Mouse (Mus musculus): Measurements from ENCODE around the gene Brdt. TPM values are rescaled to one million over a fixed set of nuclear protein-coding genes. Genes with fewer than 3 reads are reported as not detected.

Gene Brdt
- polyA plus RNA-seq, 1 experiment from 2014 or later, result 1.5 TPM

- Histone ChIP-seq H3K4me1 (ENCODE audit: insufficient read depth, low read length) (no peaks in the 10 kb centered on the region), H3K27me3 (ENCODE audit: insufficient read depth, low read length) (no peaks in the 10 kb centered on the region), H3K9me3 (ENCODE audit: low read length) (peaks cover 3% of the 10 kb centered on the region), H3K4me2 (replicated peaks; ENCODE audit: low read depth, low read length) (no peak overlapping the region), H3K4me3 (ENCODE audit: low read length) (no peak overlapping the region), H3K36me3 (ENCODE audit: insufficient read depth, low read length) (no peaks in the 10 kb centered on the region), H3K27ac (ENCODE audit: low read length) (no peak overlapping the region), H3K9ac (replicated peaks; ENCODE audit: low read length) (no peak overlapping the region)
- no peak for ATAC-seq (ENCODE audit: low FRiP score, low TSS enrichment)
- WGBS, result 8% methylated on average over 1 of the region's 1 CpGs
Measured at GRCm38 (mm10) chr5:107320703-107321102, 10.3 kb upstream of the Brdt start.

DNA sequence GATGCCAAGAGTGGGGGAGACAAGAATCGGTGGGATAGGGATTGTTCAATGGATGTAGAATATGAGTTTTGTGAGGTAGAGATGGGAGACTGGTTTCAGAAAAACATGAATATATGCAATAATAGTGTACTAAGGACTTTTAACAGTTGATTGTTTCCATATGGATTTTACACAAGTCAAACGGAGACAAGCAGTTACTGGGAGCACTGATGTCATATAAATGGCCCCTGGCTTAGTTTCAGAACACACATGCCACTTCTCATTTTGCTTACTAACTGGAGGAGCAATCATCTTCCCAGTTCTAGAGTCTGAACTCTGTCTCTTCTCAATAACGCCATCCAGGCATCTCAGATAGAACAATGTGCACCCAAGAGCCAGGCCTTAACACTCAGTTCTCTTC is 9.4 kb downstream of the Brdt start:
- Histone ChIP-seq H3K36me3 (ENCODE audit: insufficient read depth, low read length) (no peaks in the 10 kb centered on the region), H3K27me3 (ENCODE audit: insufficient read depth, low read length) (no peaks in the 10 kb centered on the region), H3K27ac (ENCODE audit: low read length) (no peak overlapping the region), H3K4me1 (ENCODE audit: insufficient read depth, low read length) (no peaks in the 10 kb centered on the region), H3K9ac (replicated peaks; ENCODE audit: low read length) (no peak overlapping the region), H3K4me2 (replicated peaks; ENCODE audit: low read depth, low read length) (no peak overlapping the region), H3K9me3 (ENCODE audit: low read length) (no peaks in the 10 kb centered on the region), H3K4me3 (ENCODE audit: low read length) (no peak overlapping the region)
- no peak for ATAC-seq (ENCODE audit: low FRiP score, low TSS enrichment)
- 73% methylated on average over 3 of the region's 3 CpGs for WGBS

- no peaks in the 10 kb centered on the region for H3K4me1 ChIP-seq (ENCODE audit: insufficient read depth, low read length)
- H3K27me3 ChIP-seq (ENCODE audit: insufficient read depth, low read length), result no peaks in the 10 kb centered on the region
- no peaks in the 10 kb centered on the region for H3K36me3 ChIP-seq (ENCODE audit: insufficient read depth, low read length)
- WGBS, result 93% methylated on average over 6 of the region's 6 CpGs
- H3K9ac ChIP-seq (replicated peaks; ENCODE audit: low read length), result no peak overlapping the region
- no peak overlapping the region for H3K4me2 ChIP-seq (replicated peaks; ENCODE audit: low read depth, low read length)
- no peak for ATAC-seq (ENCODE audit: low FRiP score, low TSS enrichment)
- no peak overlapping the region for H3K27ac ChIP-seq (ENCODE audit: low read length)
- H3K9me3 ChIP-seq (ENCODE audit: low read length), result no peaks in the 10 kb centered on the region
- no peak overlapping the region for H3K4me3 ChIP-seq (ENCODE audit: low read length)
Measured at GRCm38 (mm10) chr5:107342891-107343290, 11.9 kb downstream of the Brdt start.

- Histone ChIP-seq H3K9ac (replicated peaks; ENCODE audit: low read length) (no peak overlapping the region), H3K27ac (ENCODE audit: low read length) (no peak overlapping the region), H3K36me3 (ENCODE audit: insufficient read depth, low read length) (no peaks in the 10 kb centered on the region), H3K4me2 (replicated peaks; ENCODE audit: low read depth, low read length) (no peak overlapping the region), H3K27me3 (ENCODE audit: insufficient read depth, low read length) (no peaks in the 10 kb centered on the region), H3K4me3 (ENCODE audit: low read length) (no peak overlapping the region), H3K9me3 (ENCODE audit: low read length) (no peaks in the 10 kb centered on the region), H3K4me1 (ENCODE audit: insufficient read depth, low read length) (no peaks in the 10 kb centered on the region)
- no peak for ATAC-seq (ENCODE audit: low FRiP score, low TSS enrichment)
- WGBS, result 50% methylated on average over 1 of the region's 1 CpGs
Measured at GRCm38 (mm10) chr5:107346214-107346613, 15.3 kb downstream of the Brdt start.

GRCm38 (mm10) chr5:107352566-107352965 is 21.6 kb downstream of the Brdt start:
- H3K4me3 ChIP-seq (ENCODE audit: low read length), result no peak overlapping the region
- no peaks in the 10 kb centered on the region for H3K9me3 ChIP-seq (ENCODE audit: low read length)
- no peaks in the 10 kb centered on the region for H3K27me3 ChIP-seq (ENCODE audit: insufficient read depth, low read length)
- no peak overlapping the region for H3K4me2 ChIP-seq (replicated peaks; ENCODE audit: low read depth, low read length)
- no peaks in the 10 kb centered on the region for H3K4me1 ChIP-seq (ENCODE audit: insufficient read depth, low read length)
- no peak for ATAC-seq (ENCODE audit: low FRiP score, low TSS enrichment)
- no peak overlapping the region for H3K9ac ChIP-seq (replicated peaks; ENCODE audit: low read length)
- H3K36me3 ChIP-seq (ENCODE audit: insufficient read depth, low read length), result no peaks in the 10 kb centered on the region
- no peak overlapping the region for H3K27ac ChIP-seq (ENCODE audit: low read length)
- 90% methylated on average over 1 of the region's 1 CpGs for WGBS

GRCm38 (mm10) chr5:107353981-107354380 is 23.0 kb downstream of the Brdt start:
- 39% methylated on average over 3 of the region's 3 CpGs for WGBS

DNA sequence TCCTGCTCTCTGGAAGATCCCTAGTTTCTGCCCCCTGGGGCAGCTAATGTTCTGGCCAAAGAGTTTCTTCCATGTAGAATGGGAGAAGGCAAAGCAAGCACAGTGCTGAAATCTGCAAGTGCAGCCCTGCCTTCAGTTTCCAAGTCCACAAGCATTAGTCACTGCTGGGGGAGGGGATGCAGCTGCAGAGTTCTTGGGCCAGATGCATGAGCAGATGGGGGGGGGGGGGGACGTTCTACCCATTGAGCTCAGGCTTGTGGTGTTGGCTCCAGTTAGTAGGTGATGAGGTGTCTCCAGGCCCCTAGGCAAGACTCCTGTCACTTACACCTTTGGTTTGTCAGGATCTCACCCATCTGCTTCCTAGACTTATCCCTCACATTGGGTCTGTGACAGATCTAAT is 24.8 kb downstream of the Brdt start:
- Histone ChIP-seq H3K27me3 (ENCODE audit: insufficient read depth, low read length) (no peaks in the 10 kb centered on the region), H3K9ac (replicated peaks; ENCODE audit: low read length) (no peak overlapping the region), H3K27ac (ENCODE audit: low read length) (no peak overlapping the region), H3K4me2 (replicated peaks; ENCODE audit: low read depth, low read length) (no peak overlapping the region), H3K4me1 (ENCODE audit: insufficient read depth, low read length) (peaks cover 4% of the 10 kb centered on the region), H3K9me3 (ENCODE audit: low read length) (no peaks in the 10 kb centered on the region), H3K4me3 (ENCODE audit: low read length) (no peak overlapping the region), H3K36me3 (ENCODE audit: insufficient read depth, low read length) (no peaks in the 10 kb centered on the region)
- no peak for ATAC-seq (ENCODE audit: low FRiP score, low TSS enrichment)
- WGBS, result 20% methylated on average over 1 of the region's 1 CpGs

More at GRCm38 (mm10) chr5:107353981-107354380, 23.0 kb downstream of the Brdt start:
- Histone ChIP-seq H3K27ac (ENCODE audit: low read length) (no peak overlapping the region), H3K4me3 (ENCODE audit: low read length) (no peak overlapping the region), H3K27me3 (ENCODE audit: insufficient read depth, low read length) (no peaks in the 10 kb centered on the region), H3K9me3 (ENCODE audit: low read length) (no peaks in the 10 kb centered on the region), H3K36me3 (ENCODE audit: insufficient read depth, low read length) (no peaks in the 10 kb centered on the region), H3K4me2 (replicated peaks; ENCODE audit: low read depth, low read length) (no peak overlapping the region), H3K4me1 (ENCODE audit: insufficient read depth, low read length) (no peaks in the 10 kb centered on the region), H3K9ac (replicated peaks; ENCODE audit: low read length) (no peak overlapping the region)
- ATAC-seq (ENCODE audit: low FRiP score, low TSS enrichment), result no peak

DNA sequence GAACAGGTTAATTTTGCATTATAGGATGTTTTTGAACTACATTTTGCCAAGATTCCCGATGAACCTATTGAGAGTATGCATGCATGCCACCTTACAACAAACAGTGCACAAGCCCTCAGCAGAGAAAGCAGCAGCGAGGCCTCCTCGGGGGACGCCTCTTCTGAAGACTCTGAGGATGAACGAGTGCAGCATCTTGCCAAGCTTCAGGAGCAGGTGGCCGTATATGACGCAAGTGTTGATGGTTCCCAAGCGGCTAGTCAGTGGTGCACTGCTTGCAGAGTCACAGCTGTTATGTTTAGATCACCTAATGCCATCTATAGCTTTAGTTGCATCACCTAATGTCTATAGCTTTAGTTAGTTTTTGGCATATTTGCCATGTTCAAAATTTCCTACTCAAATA is 26.8 kb downstream of the Brdt start:
- Histone ChIP-seq H3K36me3 (ENCODE audit: insufficient read depth, low read length) (no peaks in the 10 kb centered on the region), H3K9me3 (ENCODE audit: low read length) (no peaks in the 10 kb centered on the region), H3K27ac (ENCODE audit: low read length) (no peak overlapping the region), H3K4me1 (ENCODE audit: insufficient read depth, low read length) (peaks cover 4% of the 10 kb centered on the region), H3K9ac (replicated peaks; ENCODE audit: low read length) (no peak overlapping the region), H3K27me3 (ENCODE audit: insufficient read depth, low read length) (no peaks in the 10 kb centered on the region), H3K4me3 (ENCODE audit: low read length) (no peak overlapping the region), H3K4me2 (replicated peaks; ENCODE audit: low read depth, low read length) (no peak overlapping the region)
- WGBS, result 87% methylated on average over 8 of the region's 8 CpGs
- ATAC-seq (ENCODE audit: low FRiP score, low TSS enrichment), result no peak

DNA sequence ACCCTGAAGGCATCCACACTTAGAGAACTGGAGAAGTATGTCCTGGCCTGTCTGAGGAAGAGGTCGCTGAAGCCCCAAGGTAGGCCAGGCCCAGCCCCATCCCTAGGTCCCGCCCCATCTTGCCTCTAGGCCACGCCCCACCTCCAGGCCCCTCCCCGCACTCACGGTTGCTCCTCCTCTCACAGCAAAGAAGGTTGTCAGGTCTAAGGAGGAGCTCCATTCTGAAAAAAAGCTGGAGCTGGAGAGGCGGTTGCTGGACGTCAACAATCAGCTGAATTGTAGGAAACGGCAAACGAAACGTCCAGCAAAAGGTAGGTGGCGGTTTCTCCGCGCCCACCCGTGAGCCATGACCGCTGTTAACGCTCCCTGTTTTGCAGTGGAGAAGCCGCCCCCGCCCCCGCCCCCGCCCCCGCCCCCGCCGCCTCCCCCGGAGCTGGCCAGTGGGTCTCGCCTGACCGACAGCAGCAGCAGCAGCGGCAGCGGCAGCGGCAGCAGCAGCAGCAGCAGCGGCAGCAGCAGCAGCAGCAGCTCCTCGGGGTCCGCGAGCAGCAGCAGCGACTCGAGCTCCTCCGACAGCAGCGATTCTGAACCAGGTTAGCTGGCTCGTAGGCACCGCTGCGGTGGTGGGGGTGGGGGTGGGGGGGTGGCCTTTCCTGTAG is 28.6 kb downstream of the Brdt start:
- Histone ChIP-seq H3K9ac (replicated peaks; ENCODE audit: low read length) (peak overlapping the region; percentile 71), H3K4me2 (replicated peaks; ENCODE audit: low read depth, low read length) (peak overlapping the region; percentile 67), H3K27me3 (ENCODE audit: insufficient read depth, low read length) (no peaks in the 10 kb centered on the region), H3K9me3 (ENCODE audit: low read length) (no peaks in the 10 kb centered on the region), H3K4me3 (ENCODE audit: low read length) (peak overlapping the region; percentile 64), H3K36me3 (ENCODE audit: insufficient read depth, low read length) (0 out of 2 replicates have a peak, but pooled peaks cover 3% of the 10 kb centered on the region), H3K4me1 (ENCODE audit: insufficient read depth, low read length) (peaks cover 4% of the 10 kb centered on the region), H3K27ac (ENCODE audit: low read length) (peak overlapping the region; percentile 25)
- peak; percentile 99 for ATAC-seq (ENCODE audit: low FRiP score, low TSS enrichment)
- under 1% methylated on average over 39 of the region's 40 CpGs for WGBS

DNA sequence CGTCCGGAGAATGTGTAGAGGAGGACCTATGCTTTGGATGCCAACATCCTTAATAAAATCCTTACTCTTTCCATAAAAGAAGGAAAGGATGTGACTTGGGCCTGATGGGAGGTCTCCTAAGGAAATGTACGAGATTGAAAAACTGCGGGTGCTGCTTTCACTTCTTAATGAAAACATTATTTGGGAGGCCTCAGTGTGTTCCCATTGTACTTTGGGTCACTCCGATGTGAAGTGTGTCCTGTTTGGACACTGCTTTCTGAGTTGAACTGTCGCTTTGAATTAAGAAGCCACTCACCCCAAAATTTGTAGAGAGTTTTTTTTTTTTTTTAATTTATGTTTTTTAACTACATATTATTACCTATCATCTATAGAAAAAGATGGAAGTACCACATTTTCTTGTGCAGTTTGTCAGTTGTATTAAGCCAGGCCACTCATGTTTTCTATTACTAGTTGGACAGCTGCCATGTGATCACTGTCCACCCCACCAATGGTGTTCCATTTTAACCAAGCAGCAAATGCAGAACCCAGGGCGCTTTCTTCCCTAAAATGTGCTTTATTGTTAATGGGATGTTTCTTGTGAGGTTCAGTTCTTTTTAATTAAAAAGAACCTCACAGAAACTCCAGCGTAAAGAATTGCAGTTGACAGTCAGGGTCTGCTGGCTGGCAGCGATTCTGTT is 29.2 kb downstream of the Brdt start:
- H3K27ac ChIP-seq (ENCODE audit: low read length), result peak overlapping the region; percentile 25
- H3K36me3 ChIP-seq (ENCODE audit: insufficient read depth, low read length), result 0 out of 2 replicates have a peak, but pooled peaks cover 3% of the 10 kb centered on the region
- peak overlapping the region; percentile 64 for H3K4me3 ChIP-seq (ENCODE audit: low read length)
- peak overlapping the region; percentile 67 for H3K4me2 ChIP-seq (replicated peaks; ENCODE audit: low read depth, low read length)
- WGBS, result 21% methylated on average over 9 of the region's 9 CpGs
- peak overlapping the region; percentile 71 for H3K9ac ChIP-seq (replicated peaks; ENCODE audit: low read length)
- H3K4me1 ChIP-seq (ENCODE audit: insufficient read depth, low read length), result peaks cover 4% of the 10 kb centered on the region
- no peak for ATAC-seq (ENCODE audit: low FRiP score, low TSS enrichment)
- H3K27me3 ChIP-seq (ENCODE audit: insufficient read depth, low read length), result no peaks in the 10 kb centered on the region
- no peaks in the 10 kb centered on the region for H3K9me3 ChIP-seq (ENCODE audit: low read length)

Measured in kidney, embryonic 16.5 days (tissue).